Mouse (Mus musculus) heart, postnatal 0 days (tissue): ENCODE data around the gene Pitpnm3.

Experiments
- CTCF ChIP-seq: IDR thresholded peaks from 2 replicates; pipeline ENCODE4 v1.5.1; 2016; ENCODE audit warnings: antibody characterized with exemption, control low read depth, low read depth
- EP300 ChIP-seq: IDR thresholded peaks from 2 replicates; pipeline ENCODE4 v1.6.1; 2016; ENCODE audit warnings: antibody characterized with exemption, low read depth

- no peak for TF ChIP-seq CTCF
- no peak for TF ChIP-seq EP300
Observed at GRCm38 (mm10) chr11:72155186-72155980, 19.8 kb upstream of the Pitpnm3 start.
